Mouse (Mus musculus): ENCODE data around the gene Gys2. TPM values are rescaled to one million over a fixed set of nuclear protein-coding genes. Genes with fewer than 3 reads are reported as not detected.

Gys2 gene
- polyA plus RNA-seq, 1 experiment from 2014 or later, result not detected

- WGBS, result 92% methylated on average over 9 of the region's 9 CpGs
- Histone ChIP-seq H3K4me1 (peaks cover 29% of the 10 kb centered on the region), H3K9me3 (replicated peaks) (no peaks in the 10 kb centered on the region), H3K4me3 (no peak overlapping the region), H3K36me3 (no peaks in the 10 kb centered on the region), H3K27ac (no peak overlapping the region), H3K27me3 (ENCODE audit: low read depth, poor library complexity, severe bottlenecking) (no peaks in the 10 kb centered on the region)
- DNase-seq (ENCODE audit: low spot score), result no peak
These were observed 88.4 kb downstream of the Gys2 start for GRCm38 (mm10) chr6:142384521-142384920.

DNA sequence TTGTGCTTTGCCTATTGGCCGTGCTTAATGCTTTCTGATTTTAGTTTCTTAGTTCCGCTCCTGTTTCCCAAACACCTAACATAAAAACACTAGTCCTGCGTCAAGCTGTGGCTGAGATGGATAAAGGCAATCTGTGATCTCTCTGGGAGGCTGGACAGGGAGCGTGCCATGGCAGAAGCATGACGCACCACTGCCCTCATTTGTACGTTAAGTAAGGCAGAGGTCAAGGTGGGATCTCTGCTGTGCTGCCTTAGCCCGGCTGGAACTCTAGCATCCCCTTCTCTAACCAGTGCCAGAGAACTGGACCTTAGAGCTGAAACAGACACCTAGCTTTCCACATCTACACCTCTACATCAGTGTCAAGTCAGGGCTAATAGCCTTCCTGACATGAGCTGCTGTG, 91.3 kb downstream of the Gys2 start:
- DNase-seq (ENCODE audit: low spot score), result no peak
- 92% methylated on average over 7 of the region's 7 CpGs for WGBS
- Histone ChIP-seq H3K4me3 (no peak overlapping the region), H3K27ac (no peak overlapping the region), H3K9me3 (replicated peaks) (no peaks in the 10 kb centered on the region), H3K36me3 (peaks cover 3% of the 10 kb centered on the region), H3K4me1 (peaks cover 22% of the 10 kb centered on the region), H3K27me3 (ENCODE audit: low read depth, poor library complexity, severe bottlenecking) (no peaks in the 10 kb centered on the region)

- Histone ChIP-seq H3K27me3 (ENCODE audit: low read depth, poor library complexity, severe bottlenecking) (no peaks in the 10 kb centered on the region), H3K9me3 (replicated peaks) (no peaks in the 10 kb centered on the region), H3K27ac (no peak overlapping the region), H3K36me3 (peaks cover 19% of the 10 kb centered on the region), H3K4me3 (no peak overlapping the region), H3K4me1 (peaks cover 16% of the 10 kb centered on the region)
- 90% methylated on average over 6 of the region's 6 CpGs for WGBS
- DNase-seq (ENCODE audit: low spot score), result no peak
These were observed 92.9 kb downstream of the Gys2 start for GRCm38 (mm10) chr6:142379961-142380360.

DNA sequence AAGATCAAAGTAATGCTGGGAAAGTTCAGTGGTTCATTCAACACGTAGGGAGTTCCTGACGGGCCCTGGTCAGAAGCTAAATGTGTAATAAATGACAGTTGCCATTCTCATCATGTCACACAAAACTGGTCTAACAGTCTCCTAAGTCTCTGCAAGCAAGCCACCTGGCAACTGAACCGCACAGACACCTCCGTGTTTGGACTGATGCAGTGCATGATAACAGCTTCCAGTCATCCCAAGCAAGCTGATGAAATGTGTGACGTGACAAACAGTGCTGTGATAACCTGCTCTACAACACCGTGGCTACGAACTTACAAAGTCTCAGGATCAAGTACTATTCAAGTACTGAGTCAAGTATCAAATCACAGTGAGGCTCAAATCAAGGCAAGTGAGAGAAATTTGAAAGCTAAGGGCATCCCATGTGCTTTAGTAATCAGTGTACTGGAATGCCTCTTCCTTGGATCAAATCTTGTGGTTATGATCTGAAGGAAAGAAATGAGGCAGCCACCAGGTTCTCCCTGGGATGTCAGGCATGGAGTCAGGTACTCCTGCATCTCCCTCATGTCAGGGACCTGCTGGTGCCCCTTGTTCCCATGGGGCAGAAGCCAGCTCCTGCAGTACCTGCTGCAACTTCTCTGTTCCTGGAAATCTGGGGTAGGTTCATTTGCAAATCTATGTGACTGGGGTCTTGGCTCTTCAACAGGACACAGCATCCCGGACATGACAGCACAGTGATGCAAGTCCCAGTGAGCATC, 94.2 kb downstream of the Gys2 start:
- no peak overlapping the region for H3K4me3 ChIP-seq
- DNase-seq (ENCODE audit: low spot score), result no peak
- 91% methylated on average over 8 of the region's 8 CpGs for WGBS
- H3K36me3 ChIP-seq, result peaks cover 30% of the 10 kb centered on the region
- no peak overlapping the region for H3K27ac ChIP-seq
- H3K9me3 ChIP-seq (replicated peaks), result no peaks in the 10 kb centered on the region
- H3K4me1 ChIP-seq, result peaks cover 12% of the 10 kb centered on the region
- no peaks in the 10 kb centered on the region for H3K27me3 ChIP-seq (ENCODE audit: low read depth, poor library complexity, severe bottlenecking)

DNA sequence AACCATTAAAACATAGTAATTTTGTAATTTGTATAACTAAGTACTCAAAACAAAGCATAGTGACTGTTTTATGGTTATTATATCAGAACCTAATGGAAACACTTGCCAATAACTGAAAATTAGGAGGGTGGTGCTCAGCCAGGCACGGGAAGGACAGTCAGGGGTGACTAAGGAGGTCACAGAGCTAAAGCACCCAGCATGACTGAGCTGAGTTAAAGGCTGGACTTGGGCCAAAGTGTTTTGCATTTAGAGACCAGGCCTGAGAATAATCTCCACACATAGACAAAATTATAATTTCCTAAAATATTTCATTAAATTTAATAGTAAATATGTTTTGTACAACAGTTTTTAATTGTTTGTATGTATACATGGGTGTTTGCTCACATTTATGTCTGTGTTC, 95.8 kb downstream of the Gys2 start:
- Histone ChIP-seq H3K27ac (no peak overlapping the region), H3K4me1 (no peaks in the 10 kb centered on the region), H3K36me3 (peaks cover 40% of the 10 kb centered on the region), H3K27me3 (ENCODE audit: low read depth, poor library complexity, severe bottlenecking) (no peaks in the 10 kb centered on the region), H3K9me3 (replicated peaks) (no peaks in the 10 kb centered on the region), H3K4me3 (no peak overlapping the region)
- no peak for DNase-seq (ENCODE audit: low spot score)
- WGBS, result 98% methylated on average over 1 of the region's 1 CpGs

Other genes with a start within 250 kb of the Gys2 start
- gene Iapp, start 174.7 kb downstream of the Gys2 start, polyA plus RNA-seq (2016; fragmentation: Nextera tagmentation; extraction: Ambion mirVana), result not detected in 2 replicates
- gene Slco1a5, start 150.1 kb downstream of the Gys2 start, polyA plus RNA-seq (2016; fragmentation: Nextera tagmentation; extraction: Ambion mirVana), result 0.06 TPM in 1 of 2 replicates, not detected in the other
- gene Pyroxd1, start 127.5 kb downstream of the Gys2 start, polyA plus RNA-seq (2016; fragmentation: Nextera tagmentation; extraction: Ambion mirVana), result 13.5 and 17.0 TPM in 2 replicates
- 30.0 and 31.5 TPM in 2 replicates for gene Recql, start 86.0 kb downstream of the Gys2 start, polyA plus RNA-seq (2016; fragmentation: Nextera tagmentation; extraction: Ambion mirVana)
- gene Golt1b, start 85.9 kb downstream of the Gys2 start, polyA plus RNA-seq (2016; fragmentation: Nextera tagmentation; extraction: Ambion mirVana), result 115 and 125 TPM in 2 replicates
- 0.54 and 0.78 TPM in 2 replicates for gene Spx, start 59.7 kb downstream of the Gys2 start, polyA plus RNA-seq (2016; fragmentation: Nextera tagmentation; extraction: Ambion mirVana)
- 408 and 535 TPM in 2 replicates for gene Ldhb, start 34.8 kb upstream of the Gys2 start, polyA plus RNA-seq (2016; fragmentation: Nextera tagmentation; extraction: Ambion mirVana)
- gene Kcnj8, start 98.5 kb upstream of the Gys2 start, polyA plus RNA-seq (2016; fragmentation: Nextera tagmentation; extraction: Ambion mirVana), result 0.09 and 0.16 TPM in 2 replicates
- gene Abcc9, start 229.2 kb upstream of the Gys2 start, polyA plus RNA-seq (2016; fragmentation: Nextera tagmentation; extraction: Ambion mirVana), result 1.1 and 1.2 TPM in 2 replicates

Measured in limb, embryonic 10.5 days (tissue).